Mouse (Mus musculus) CH12.LX (cell line): ENCODE measurements at regions not wholly inside any gene's neighbourhood (a gene's known extent, or its start where the extent isn't known, plus 50 kb on each side); places are given as distances from the start of the nearest gene placed in this dataset.

Experiments
- DNase-seq: peaks from one replicate; pipeline ENCODE4 v3.0.0-alpha.2; 2013; ENCODE audit errors: extremely low read depth
- H3K27ac ChIP-seq: 2 replicates; pipeline ENCODE4 v1.5.1; 2012; ENCODE audit warnings: low read depth, mild to moderate bottlenecking, control low read depth, moderate library complexity; ENCODE audit not compliant: insufficient read depth
- H3K27me3 ChIP-seq: replicated peaks from 2 replicates; pipeline ENCODE3; 2012; ENCODE audit warnings: inconsistent platforms
- H3K36me3 ChIP-seq, 2 experiments: replicated peaks in 1 of 2; 2 replicates each; pipeline versions ENCODE3 to v1.6.1; 2012; ENCODE audit warnings: inconsistent platforms in 1 of 2, low read length in 1 of 2, mild to moderate bottlenecking in 1 of 2, mixed read lengths in 1 of 2, moderate library complexity in 1 of 2; ENCODE audit not compliant: control insufficient read depth in 1 of 2, insufficient read depth in 1 of 2
- H3K4me1 ChIP-seq, 2 experiments: 2 replicates each; pipeline ENCODE4 v1.6.1; 2012; ENCODE audit warnings: inconsistent platforms in 1 of 2, moderate library complexity in 1 of 2; ENCODE audit not compliant: insufficient read depth in 2 of 2, control insufficient read depth in 1 of 2
- H3K4me2 ChIP-seq: 2 replicates; pipeline ENCODE4 v1.6.1; 2012; ENCODE audit warnings: low read depth, mild to moderate bottlenecking, control low read depth; ENCODE audit not compliant: poor library complexity, insufficient read depth, severe bottlenecking
- H3K4me3 ChIP-seq, 3 experiments: fragments of 150-350 bp in 1 of 3; sonication (generic) in 1 of 3; replicated peaks in 1 of 3; 2 replicates each; pipeline versions ENCODE3 to v1.5.1; 2011 to 2012; ENCODE audit warnings: low read depth in 2 of 3, low read length in 2 of 3, mild to moderate bottlenecking in 2 of 3, moderate library complexity in 2 of 3, control low read depth in 1 of 3, improper control_type of control experiment in 1 of 3, inconsistent platforms in 1 of 3, mixed read lengths in 1 of 3; ENCODE audit not compliant: poor library complexity in 1 of 3
- H3K79me2 ChIP-seq: replicated peaks from 2 replicates; pipeline ENCODE4 v1.6.1; 2012; ENCODE audit warnings: mild to moderate bottlenecking, moderate library complexity; ENCODE audit not compliant: control insufficient read depth, poor library complexity, insufficient read depth, severe bottlenecking; ENCODE audit errors: extremely low read depth
- H3K9ac ChIP-seq: 2 replicates; pipeline ENCODE4 v1.6.1; 2012; ENCODE audit warnings: low read depth, mild to moderate bottlenecking, control low read depth, moderate library complexity; ENCODE audit not compliant: insufficient read depth
- H3K9me3 ChIP-seq: replicated peaks from 2 replicates; pipeline ENCODE3; 2012; ENCODE audit warnings: low read length, inconsistent platforms, mixed read lengths
- BHLHE40 ChIP-seq: IDR thresholded peaks from 2 replicates; pipeline ENCODE4 v1.6.1; 2011; ENCODE audit warnings: mild to moderate bottlenecking, low read depth, low read length, improper control_type of control experiment
- CHD1 ChIP-seq: IDR thresholded peaks from 2 replicates; pipeline ENCODE4 v1.6.1; 2012; ENCODE audit warnings: low read depth, low read length, improper control_type of control experiment, inconsistent platforms
- CTCF ChIP-seq, 2 experiments: IDR thresholded peaks in 1 of 2; conservative IDR thresholded peaks in 1 of 2; 2 replicates each; pipeline ENCODE4 v1.5.1; 2011 to 2012; ENCODE audit warnings: low read depth in 2 of 2, low read length in 2 of 2, improper control_type of control experiment in 1 of 2, inconsistent platforms in 1 of 2, mild to moderate bottlenecking in 1 of 2, moderate library complexity in 1 of 2
- E2F4 ChIP-seq: IDR thresholded peaks from 2 replicates; pipeline ENCODE4 v1.6.1; 2011; ENCODE audit warnings: low read depth, low read length, improper control_type of control experiment; ENCODE audit not compliant: insufficient replicate concordance
- ELF1 ChIP-seq: IDR thresholded peaks from 2 replicates; pipeline ENCODE4 v1.6.1; 2014; ENCODE audit warnings: low read depth, mild to moderate bottlenecking, inconsistent platforms, low read length, improper control_type of control experiment
- ETS1 ChIP-seq: conservative IDR thresholded peaks from 2 replicates; pipeline ENCODE4 v1.6.1; 2012; ENCODE audit warnings: low read depth, mild to moderate bottlenecking, inconsistent platforms, low read length, improper control_type of control experiment, moderate library complexity
- JUND ChIP-seq: conservative IDR thresholded peaks from 2 replicates; pipeline ENCODE4 v1.6.1; 2011; ENCODE audit warnings: low read depth, low read length, improper control_type of control experiment
- KAT2A ChIP-seq: IDR thresholded peaks from 2 replicates; pipeline ENCODE4 v1.6.1; 2012; ENCODE audit warnings: low read length, improper control_type of control experiment, inconsistent platforms; ENCODE audit not compliant: insufficient replicate concordance
- MAX ChIP-seq: IDR thresholded peaks from 2 replicates; pipeline ENCODE4 v1.6.1; 2011; ENCODE audit warnings: low read length, improper control_type of control experiment
- MEF2A ChIP-seq: IDR thresholded peaks from 2 replicates; pipeline ENCODE4 v1.6.1; 2014; ENCODE audit warnings: low read depth, mild to moderate bottlenecking, inconsistent platforms, low read length, improper control_type of control experiment, borderline replicate concordance
- MXI1 ChIP-seq: IDR thresholded peaks from 2 replicates; pipeline ENCODE4 v1.6.1; 2011; ENCODE audit warnings: mild to moderate bottlenecking, low read depth, low read length, improper control_type of control experiment
- MYC ChIP-seq: IDR thresholded peaks from 2 replicates; pipeline ENCODE4 v1.6.1; 2011; ENCODE audit warnings: low read depth, mild to moderate bottlenecking, improper control_type of control experiment, low read length
- NELFE ChIP-seq: IDR thresholded peaks from 2 replicates; pipeline ENCODE4 v1.6.1; 2011; ENCODE audit warnings: low read depth, low read length, improper control_type of control experiment
- NRF1 ChIP-seq: IDR thresholded peaks from 2 replicates; pipeline ENCODE4 v1.6.1; 2014; ENCODE audit warnings: low read depth, mild to moderate bottlenecking, inconsistent platforms, low read length, improper control_type of control experiment, moderate library complexity
- POLR2AphosphoS2 ChIP-seq: IDR thresholded peaks from 2 replicates; pipeline ENCODE4 v1.6.1; 2011; ENCODE audit warnings: low read depth, low read length, improper control_type of control experiment
- RCOR1 ChIP-seq: conservative IDR thresholded peaks from 2 replicates; pipeline ENCODE4 v1.6.1; 2012; ENCODE audit warnings: low read depth, mild to moderate bottlenecking, inconsistent platforms, low read length, improper control_type of control experiment
- SMC3 ChIP-seq: IDR thresholded peaks from 2 replicates; pipeline ENCODE4 v1.6.1; 2011; ENCODE audit warnings: low read depth, low read length, improper control_type of control experiment
- TBP ChIP-seq: conservative IDR thresholded peaks from 2 replicates; pipeline ENCODE4 v1.6.1; 2011; ENCODE audit warnings: low read depth, low read length, improper control_type of control experiment
- USF1 ChIP-seq: IDR thresholded peaks from 2 replicates; pipeline ENCODE4 v1.6.1; 2014; ENCODE audit warnings: low read depth, mild to moderate bottlenecking, inconsistent platforms, low read length, improper control_type of control experiment
- USF2 ChIP-seq: conservative IDR thresholded peaks from 2 replicates; pipeline ENCODE4 v1.6.1; 2011; ENCODE audit warnings: low read depth, low read length, improper control_type of control experiment
- dilution Hi-C: fragments of 300-500 bp; cut with MboI; formaldehyde crosslinking; loops from 2 replicates; pipeline ENCODE4 v1.14.3; 2020; ENCODE audit warnings: low sequenced_read_pairs; ENCODE audit not compliant: extremely low pct_unique_long_range_greater_than_20kb, extremely low pct_ligation_motif_present
- in situ Hi-C: fragments of 300-500 bp; cut with MboI; formaldehyde crosslinking; loops from 3 replicates; pipeline ENCODE4 v1.14.3; 2019; ENCODE audit warnings: low sequenced_read_pairs, low pct_ligation_motif_present, low pct_unique_long_range_greater_than_20kb, mixed read lengths

DNA sequence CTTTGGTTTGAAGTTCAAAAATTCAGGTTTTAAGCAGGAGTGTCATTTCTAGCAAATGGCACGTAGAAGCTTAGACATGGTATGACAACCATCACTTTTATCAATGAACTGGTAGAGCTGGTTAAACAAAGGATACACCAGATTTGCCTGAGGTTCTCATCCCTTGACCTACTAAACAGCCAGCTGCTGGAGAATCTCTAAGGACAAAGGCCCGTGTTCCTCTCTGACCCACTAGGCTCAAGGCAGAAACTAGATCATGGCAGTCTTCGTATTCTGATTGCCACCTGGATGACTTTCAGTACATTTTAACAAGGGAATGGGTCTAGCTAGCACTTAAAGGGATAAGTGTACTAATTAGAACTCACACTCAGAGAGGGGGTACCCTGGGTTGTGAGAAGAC, 155.2 kb upstream of the Bcl6 start:
- dilution Hi-C loops: no loop called here

DNA sequence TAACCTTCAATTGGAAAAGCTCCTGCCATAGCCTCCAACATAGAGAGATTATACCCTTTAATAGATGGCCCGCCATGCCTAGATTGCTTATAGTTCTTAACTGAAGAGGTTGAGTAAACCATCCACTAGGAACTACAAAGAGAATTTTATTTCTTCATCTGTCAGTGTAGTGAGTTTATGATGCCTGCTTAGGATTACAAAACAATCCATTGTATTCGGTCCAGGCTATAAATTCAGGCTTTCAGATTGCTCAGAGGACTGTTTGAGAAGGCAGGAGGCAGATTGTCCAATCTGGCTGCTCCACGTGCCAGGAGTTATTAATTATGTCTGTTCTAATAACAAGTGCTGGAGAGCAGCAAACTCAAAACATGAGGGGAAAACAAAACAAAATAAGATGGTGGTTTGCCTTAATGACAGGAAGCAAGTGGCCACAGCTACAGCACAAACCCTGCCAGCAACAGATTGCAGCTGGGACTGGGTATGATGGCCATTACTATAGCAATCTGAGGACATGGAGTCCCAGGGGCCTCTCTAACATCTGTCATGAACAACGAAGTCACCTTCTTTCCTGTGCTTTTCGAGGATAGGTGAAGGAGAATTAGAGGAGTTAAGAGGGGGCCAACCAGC, 154.4 kb upstream of the Bcl6 start:
- H3K79me2 ChIP-seq: no peaks in the 10 kb centered on the region
- no peak overlapping the region for H3K4me2 ChIP-seq
- H3K4me1 ChIP-seq: 0 out of 4 replicates have a peak, but pooled peaks cover 0 to 2% of the 10 kb centered on the region in 2 experiments
- H3K4me3 ChIP-seq: no peak overlapping the region
- no peak overlapping the region for H3K27ac ChIP-seq
- no peak for DNase-seq
- no peaks in the 10 kb centered on the region for H3K9me3 ChIP-seq
- TF ChIP-seq MXI1 (no peak), ETS1 (no peak), RCOR1 (no peak), MEF2A (no peak), POLR2AphosphoS2 (no peak), MAX (no peak), JUND (no peak), MYC (no peak), NRF1 (no peak), BHLHE40 (no peak), NELFE (no peak)
- H3K36me3 ChIP-seq: no peaks in the 10 kb centered on the region
- dilution Hi-C loops (no loop called here), in situ Hi-C loops (no loop called here)
- no peak overlapping the region for H3K9ac ChIP-seq
- H3K27me3 ChIP-seq: peaks cover 84% of the 10 kb centered on the region

More for the DNA sequence above, 155.2 kb upstream of the Bcl6 start:
- H3K36me3 ChIP-seq: no peaks in the 10 kb centered on the region
- 0 out of 4 replicates have a peak, but pooled peaks cover 0 to under 1% of the 10 kb centered on the region in 2 experiments for H3K4me1 ChIP-seq
- no peak overlapping the region for H3K27ac ChIP-seq
- H3K4me3 ChIP-seq: no peak overlapping the region
- no peaks in the 10 kb centered on the region for H3K79me2 ChIP-seq
- in situ Hi-C loops: no loop called here
- no peak overlapping the region for H3K9ac ChIP-seq
- no peak for DNase-seq
- no peaks in the 10 kb centered on the region for H3K9me3 ChIP-seq
- H3K27me3 ChIP-seq: peaks cover 88% of the 10 kb centered on the region
- no peak overlapping the region for H3K4me2 ChIP-seq
- TF ChIP-seq USF2 (no peak), CHD1 (no peak), TBP (no peak), USF1 (no peak), JUND (no peak), BHLHE40 (no peak), ELF1 (no peak), E2F4 (no peak), CTCF (conservative IDR thresholded peaks at IDR 0.05 in 1 of 2, IDR thresholded peaks at IDR 0.05 in 1 of 2; ENCODE audit: low read depth in 2 of 2, low read length in 2 of 2) (no peak), SMC3 (no peak), KAT2A (no peak)
- TF ChIP-seq, all 38 proteins: peak for 0
